Mouse (Mus musculus) olfactory bulb, adult 2 months (tissue): ENCODE measurements at regions not wholly inside any gene's neighbourhood (a gene's known extent, or its start where the extent isn't known, plus 50 kb on each side); places are given as distances from the start of the nearest gene placed in this dataset.

ENCODE experiments used
- H3K27ac ChIP-seq: fragments of 200-500 bp; 2 replicates; pipeline ENCODE4 v1.5.1; 2012; ENCODE audit warnings: low read depth, low read length; ENCODE audit not compliant: insufficient read depth
- H3K4me1 ChIP-seq: fragments of 200-500 bp; 2 replicates; pipeline ENCODE4 v1.6.1; 2012; ENCODE audit warnings: low read length; ENCODE audit not compliant: control insufficient read depth, insufficient read depth
- H3K4me3 ChIP-seq: fragments of 200-500 bp; 2 replicates; pipeline ENCODE4 v1.5.1; 2012; ENCODE audit warnings: mild to moderate bottlenecking, low read depth, low read length, moderate library complexity; ENCODE audit not compliant: insufficient read depth
- CTCF ChIP-seq: fragments of 200-500 bp; IDR thresholded peaks from 2 replicates; pipeline ENCODE4 v1.5.1; 2012; ENCODE audit warnings: low read depth, mild to moderate bottlenecking, low read length, moderate library complexity; ENCODE audit not compliant: insufficient read depth
- POLR2A ChIP-seq: fragments of 200-500 bp; IDR thresholded peaks from 2 replicates; pipeline ENCODE4 v1.6.1; 2012; ENCODE audit warnings: mild to moderate bottlenecking, low read depth, low read length, moderate library complexity; ENCODE audit not compliant: insufficient read depth
- WGBS: fragments of 180-500 bp; shearing (Covaris S2); methylation state at CpG from one replicate; pipeline ENCODE4 v1.1.7; 2018; 5-methylcytosine and 5-hydroxymethylcytosine counted together

GRCm38 (mm10) chr6:31261797-31262540, 136.6 kb upstream of the Mkln1 start:
- WGBS: 94% methylated on average over 15 of the region's 15 CpGs
- TF ChIP-seq POLR2A (no peak), CTCF (no peak)
- Histone ChIP-seq H3K4me1 (0 out of 2 replicates have a peak, but pooled peaks cover 2% of the 10 kb centered on the region), H3K27ac (no peak overlapping the region), H3K4me3 (no peak overlapping the region)

DNA sequence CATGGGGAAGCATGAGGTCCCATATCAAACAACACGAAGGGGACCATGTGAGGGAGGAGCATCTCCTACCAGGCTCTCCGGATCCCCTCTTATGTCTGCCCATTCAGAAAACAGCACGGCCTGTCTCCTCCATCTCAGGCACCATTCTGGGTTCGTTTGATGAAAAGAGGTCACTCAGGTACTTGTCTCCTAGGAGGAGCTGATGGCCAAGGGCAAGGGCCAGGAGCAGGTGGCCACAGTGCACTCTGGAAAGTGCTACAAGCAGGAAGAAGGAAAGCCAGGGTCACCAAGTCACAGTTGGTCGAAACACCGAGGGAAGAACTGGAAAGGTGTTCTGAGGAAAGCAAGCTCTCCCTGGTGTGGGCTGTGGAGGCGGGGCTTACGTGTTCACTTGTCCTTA, 135.9 kb upstream of the Mkln1 start:
- no peak overlapping the region for H3K4me3 ChIP-seq
- TF ChIP-seq POLR2A (no peak), CTCF (no peak)
- 93% methylated on average over 8 of the region's 8 CpGs for WGBS
- no peak overlapping the region for H3K27ac ChIP-seq
- H3K4me1 ChIP-seq: 0 out of 2 replicates have a peak, but pooled peaks cover 2% of the 10 kb centered on the region

- TF ChIP-seq POLR2A: no peak
- no peak for TF ChIP-seq CTCF
- no peak overlapping the region for H3K27ac ChIP-seq
- 86% methylated on average over 6 of the region's 6 CpGs for WGBS
- H3K4me3 ChIP-seq: no peak overlapping the region
- 0 out of 2 replicates have a peak, but pooled peaks cover 2% of the 10 kb centered on the region for H3K4me1 ChIP-seq
These were observed 134.7 kb upstream of the Mkln1 start for GRCm38 (mm10) chr6:31263821-31264220.

DNA sequence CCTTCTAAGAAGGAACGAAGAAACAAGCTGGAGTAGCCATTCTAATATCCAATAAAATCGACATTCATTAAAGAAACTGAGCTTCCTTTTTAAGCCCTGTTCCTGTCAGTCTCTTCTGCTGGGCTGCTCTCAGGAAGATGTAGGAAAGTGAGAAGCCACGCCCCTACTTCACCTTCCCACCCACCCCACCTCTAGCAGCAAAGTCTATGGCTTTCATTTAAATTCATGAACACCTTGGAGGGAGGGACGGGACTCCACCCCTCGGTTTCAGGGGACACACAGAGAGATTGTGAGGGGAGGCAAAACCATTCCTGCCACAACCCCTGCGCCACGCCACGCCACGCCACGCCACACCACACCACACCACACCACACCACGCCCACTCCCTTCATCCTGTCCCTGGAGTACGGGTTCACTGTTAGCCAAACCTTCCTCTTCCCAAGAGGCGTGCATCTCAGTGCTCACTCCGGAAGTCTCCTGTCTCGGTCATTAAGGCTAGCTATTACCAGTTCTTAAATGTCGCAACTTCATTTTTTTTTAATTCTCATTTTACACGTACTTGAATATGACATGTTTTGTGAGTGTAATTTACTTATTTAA, 132.0 kb upstream of the Mkln1 start:
- Histone ChIP-seq H3K4me1 (0 out of 2 replicates have a peak, but pooled peaks cover 2% of the 10 kb centered on the region), H3K27ac (no peak overlapping the region), H3K4me3 (no peak overlapping the region)
- TF ChIP-seq POLR2A (no peak), CTCF (no peak)
- WGBS: 82% methylated on average over 17 of the region's 17 CpGs

DNA sequence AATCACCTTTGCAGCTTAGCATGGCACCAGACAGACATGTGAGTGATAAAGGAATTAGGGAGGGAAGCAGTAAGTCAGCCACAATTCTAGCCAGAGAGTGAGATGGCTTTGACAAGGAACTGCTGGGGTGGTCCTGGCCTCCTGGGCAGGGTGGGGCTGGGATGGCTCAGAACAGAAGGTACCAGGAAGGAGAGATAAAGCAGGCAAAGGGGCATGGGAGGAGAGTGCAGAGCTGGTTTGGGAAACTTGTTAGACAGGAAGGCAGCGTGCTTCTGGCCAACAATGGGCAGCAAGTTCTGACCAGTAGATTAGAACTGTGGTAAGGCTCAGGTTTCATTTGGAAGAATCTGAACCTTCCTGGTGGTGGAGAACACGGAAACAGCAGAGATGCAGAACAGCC, 130.5 kb upstream of the Mkln1 start:
- no peak overlapping the region for H3K27ac ChIP-seq
- no peak overlapping the region for H3K4me3 ChIP-seq
- H3K4me1 ChIP-seq: no peaks in the 10 kb centered on the region
- WGBS: 95% methylated on average over 2 of the region's 2 CpGs
- no peak for TF ChIP-seq CTCF
- no peak for TF ChIP-seq POLR2A

- WGBS: 74% methylated on average over 5 of the region's 5 CpGs
- no peak overlapping the region for H3K4me3 ChIP-seq
- 0 out of 2 replicates have a peak, but pooled peaks cover 2% of the 10 kb centered on the region for H3K4me1 ChIP-seq
- TF ChIP-seq POLR2A (no peak), CTCF (no peak)
- H3K27ac ChIP-seq: no peak overlapping the region
These were observed 124.7 kb upstream of the Mkln1 start for GRCm38 (mm10) chr6:31273816-31274215.

GRCm38 (mm10) chr6:31274236-31274635, 124.3 kb upstream of the Mkln1 start:
- H3K27ac ChIP-seq: no peak overlapping the region
- 65% methylated on average over 11 of the region's 11 CpGs for WGBS
- H3K4me1 ChIP-seq: 0 out of 2 replicates have a peak, but pooled peaks cover 2% of the 10 kb centered on the region
- H3K4me3 ChIP-seq: no peak overlapping the region
- TF ChIP-seq POLR2A: no peak
- no peak for TF ChIP-seq CTCF

DNA sequence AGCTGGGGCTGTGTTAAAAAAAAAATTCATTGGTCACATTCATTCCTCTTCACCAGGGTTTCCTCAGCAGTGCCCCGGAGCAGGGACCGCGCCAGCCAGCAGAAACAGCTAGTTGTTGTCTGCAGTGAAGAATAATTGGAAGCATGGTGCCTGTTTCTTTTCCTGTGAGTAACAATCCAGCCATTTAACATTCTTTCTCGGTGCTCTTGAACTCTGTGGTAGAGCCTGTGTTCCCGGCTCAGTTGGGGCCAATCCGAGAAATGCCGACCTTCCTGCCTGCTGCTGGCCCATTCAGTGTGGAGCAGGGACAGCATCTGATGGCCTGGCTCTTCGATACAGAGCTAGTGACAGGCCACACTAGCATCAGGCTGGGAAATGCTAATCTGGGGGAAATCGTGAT, 120.7 kb upstream of the Mkln1 start:
- H3K27ac ChIP-seq: no peak overlapping the region
- 0 out of 2 replicates have a peak, but pooled peaks cover 2% of the 10 kb centered on the region for H3K4me1 ChIP-seq
- 45% methylated on average over 9 of the region's 9 CpGs for WGBS
- no peak for TF ChIP-seq POLR2A
- TF ChIP-seq CTCF: no peak
- H3K4me3 ChIP-seq: no peak overlapping the region

- WGBS: 43% methylated on average over 8 of the region's 8 CpGs
- TF ChIP-seq POLR2A (no peak), CTCF (no peak)
- Histone ChIP-seq H3K4me3 (no peak overlapping the region), H3K27ac (peak overlapping the region; percentile 81), H3K4me1 (peaks cover 30% of the 10 kb centered on the region)
These were observed 114.6 kb upstream of the Mkln1 start for GRCm38 (mm10) chr6:31283973-31284372.

DNA sequence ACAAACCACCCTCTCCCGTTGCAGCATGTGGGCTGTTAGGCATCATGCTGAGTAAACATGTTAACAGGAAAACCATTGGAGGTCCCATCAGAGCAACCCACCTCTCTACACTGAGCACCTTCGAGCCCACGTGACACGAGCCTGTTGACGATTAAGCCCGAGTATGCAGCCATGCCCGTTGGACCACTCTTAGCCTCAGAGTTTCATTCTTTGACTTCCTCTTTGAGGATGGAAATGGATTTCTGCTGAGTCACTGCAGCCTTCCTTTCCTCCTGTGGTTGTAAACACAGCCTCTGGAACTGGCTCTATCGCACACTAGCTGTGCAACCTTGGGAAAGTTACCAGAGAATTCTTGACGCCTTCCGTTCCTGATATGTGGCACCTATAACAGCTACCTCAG, 114.1 kb upstream of the Mkln1 start:
- no peak for TF ChIP-seq POLR2A
- TF ChIP-seq CTCF: no peak
- no peak overlapping the region for H3K4me3 ChIP-seq
- 67% methylated on average over 10 of the region's 10 CpGs for WGBS
- peaks cover 34% of the 10 kb centered on the region for H3K4me1 ChIP-seq
- H3K27ac ChIP-seq: peak overlapping the region; percentile 81
